Mouse (Mus musculus) heart, adult 9 months (tissue): Measurements from ENCODE around the gene Kif26a.
A peak's percentile ranks its signal among the peaks of the same experiment; 100 is the strongest.

Source experiments
- DNase-seq, 2 experiments: peaks; one replicate each; pipeline ENCODE4 v3.0.0; 2022; ENCODE audit warnings: low spot score in 2 of 2

Gene Kif26a

GRCm38 (mm10) chr12:112130161-112130860 lies 15.7 kb upstream of the Kif26a start:
- DNase-seq: peak; percentile 56 to 64

- no peak for DNase-seq
These were observed 15.1 kb upstream of the Kif26a start for GRCm38 (mm10) chr12:112130957-112131356.

GRCm38 (mm10) chr12:112140231-112140630 lies 5.8 kb upstream of the Kif26a start:
- DNase-seq: peak in 1 of 2 experiments; percentile 35

GRCm38 (mm10) chr12:112140745-112141144 lies 5.3 kb upstream of the Kif26a start:
- DNase-seq: no peak

- DNase-seq: no peak
These were observed 4.7 kb upstream of the Kif26a start for GRCm38 (mm10) chr12:112141300-112141699.

- no peak for DNase-seq
These were observed 2.7 kb upstream of the Kif26a start for GRCm38 (mm10) chr12:112143116-112143832.

- no peak for DNase-seq
These were observed 2.2 kb upstream of the Kif26a start for GRCm38 (mm10) chr12:112143833-112144201.

- DNase-seq: no peak
These were observed 1.5 kb upstream of the Kif26a start for GRCm38 (mm10) chr12:112144377-112145115.

GRCm38 (mm10) chr12:112145211-112145874 lies 665 bp upstream of the Kif26a start:
- peak; percentile 79 to 85 for DNase-seq

- peak; percentile 28 to 47 for DNase-seq
These were observed 1.4 kb downstream of the Kif26a start for GRCm38 (mm10) chr12:112147365-112147764.

- no peak for DNase-seq
These were observed 4.0 kb downstream of the Kif26a start for GRCm38 (mm10) chr12:112150011-112150410.

- DNase-seq: peak; percentile 58 to 64
These were observed 5.4 kb downstream of the Kif26a start for GRCm38 (mm10) chr12:112151244-112151979.

- DNase-seq: no peak
These were observed 6.0 kb downstream of the Kif26a start for GRCm38 (mm10) chr12:112151980-112152362.

- peak; percentile 35 to 64 for DNase-seq
These were observed 7.6 kb downstream of the Kif26a start for GRCm38 (mm10) chr12:112153597-112153996.

GRCm38 (mm10) chr12:112154476-112154875 lies 8.5 kb downstream of the Kif26a start:
- no peak for DNase-seq

GRCm38 (mm10) chr12:112155218-112156051 lies 9.4 kb downstream of the Kif26a start:
- DNase-seq: peak; percentile 46 to 66

- no peak for DNase-seq
These were observed 10.8 kb downstream of the Kif26a start for GRCm38 (mm10) chr12:112156804-112157203.

- no peak for DNase-seq
These were observed 12.2 kb downstream of the Kif26a start for GRCm38 (mm10) chr12:112158246-112158645.

- DNase-seq: no peak
These were observed 12.8 kb downstream of the Kif26a start for GRCm38 (mm10) chr12:112158784-112159183.
